Mouse (Mus musculus): ENCODE results near the gene Ccdc82. TPM values are rescaled to one million over a fixed set of nuclear protein-coding genes. Genes with fewer than 3 reads are reported as not detected.

Ccdc82 gene
- total RNA-seq (2021), result 10 to 100 TPM in 1 of 2 experiments, 1 to 10 TPM in 1; 9.9 to 10.1 TPM

DNA sequence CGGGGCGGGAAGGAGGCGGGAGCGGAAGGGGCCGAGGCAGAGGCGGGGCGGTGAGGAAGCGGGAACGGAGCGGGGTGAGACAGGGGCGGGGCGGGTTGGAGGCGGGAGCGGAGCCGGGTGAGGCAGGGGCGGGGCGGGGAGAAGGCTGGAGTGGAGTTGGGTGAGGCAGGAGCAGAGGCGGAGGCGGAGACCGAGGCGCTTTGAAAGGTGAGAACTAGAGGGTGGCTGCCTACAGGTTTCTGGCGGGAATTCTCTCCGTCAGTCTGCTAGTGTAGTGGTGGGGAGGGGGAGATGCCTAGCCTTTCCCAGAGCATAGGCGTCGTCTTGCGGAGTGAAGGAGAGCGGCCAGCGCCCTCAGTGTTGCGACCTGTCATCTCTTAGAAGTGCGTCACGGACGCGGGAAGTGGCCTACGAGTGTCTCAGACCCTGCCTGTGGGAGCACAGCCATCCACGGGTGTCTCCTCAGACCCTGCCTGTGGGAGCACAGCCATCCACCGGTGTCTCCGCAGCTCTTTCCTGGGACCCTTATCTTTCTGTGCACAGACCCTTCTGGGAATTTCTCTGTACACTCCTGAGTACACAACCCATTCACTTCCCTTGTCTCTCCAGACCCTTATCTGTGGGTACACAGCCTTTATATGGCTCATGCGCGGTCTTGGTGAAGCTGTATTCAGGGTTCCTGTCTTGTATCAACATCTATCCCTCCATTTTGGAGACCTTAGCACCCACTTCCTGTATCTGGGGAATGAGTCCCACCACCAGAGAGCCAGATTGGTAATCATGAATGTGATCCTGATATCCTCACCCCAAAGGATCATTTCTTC is at the start of gene Ccdc82:
Gene Ccdc82, plus strand, starts transcription at position 141 of the 824 bp plus-strand sequence.
- DNase-seq, result peak; percentile 91
- intact Hi-C loops (cut with DNase I), result no loop called here

GRCm38 (mm10) chr9:13200079-13200478 is 46.7 kb upstream of the Ccdc82 start:
- no peak for DNase-seq
- intact Hi-C loops (cut with DNase I), result no loop called here

DNA sequence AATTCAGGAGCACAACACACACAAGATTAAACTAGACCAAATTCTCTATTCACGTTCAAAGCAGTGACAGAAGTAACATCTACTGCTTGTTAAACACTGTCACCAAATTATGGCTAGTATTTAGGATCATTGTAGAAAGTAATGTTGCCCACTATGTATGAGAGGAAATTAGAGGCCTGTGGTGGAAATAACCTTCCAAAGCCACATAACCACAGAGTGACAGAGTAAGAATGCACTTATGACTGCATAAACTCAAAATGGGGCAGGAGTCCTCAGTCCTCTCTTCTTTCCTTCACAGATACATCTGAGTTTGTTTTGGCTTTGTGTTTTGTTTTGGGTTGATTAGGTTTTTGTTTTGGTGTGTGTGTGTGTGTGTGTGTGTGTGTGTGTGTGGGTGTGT is 43.6 kb upstream of the Ccdc82 start:
- DNase-seq, result no peak
- intact Hi-C loops (cut with DNase I), result no loop called here

DNA sequence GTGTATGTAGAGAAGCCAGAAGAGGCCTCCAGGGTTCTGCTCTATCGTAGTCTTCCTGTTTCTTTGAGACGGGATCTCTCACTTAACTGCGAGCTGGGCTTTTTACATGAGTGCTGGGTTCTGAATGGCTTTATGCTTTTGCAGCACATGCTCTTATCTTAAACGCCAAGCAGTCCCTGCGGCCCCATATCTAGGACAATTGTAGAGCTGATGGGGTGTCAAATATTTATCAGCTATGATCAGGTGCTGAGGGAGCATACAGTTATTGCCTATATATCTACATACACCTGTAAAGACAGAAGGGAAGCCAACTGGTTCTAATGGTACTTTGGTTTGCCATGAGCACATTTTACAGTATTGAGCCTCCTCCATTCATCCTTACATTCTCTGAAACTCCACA is 43.1 kb upstream of the Ccdc82 start:
- intact Hi-C loops (cut with DNase I), result no loop called here

GRCm38 (mm10) chr9:13206369-13206768 is 40.4 kb upstream of the Ccdc82 start:
- intact Hi-C loops (cut with DNase I), result no loop called here
- no peak for DNase-seq

More for the DNA sequence above, 43.1 kb upstream of the Ccdc82 start:
- DNase-seq, result no peak

DNA sequence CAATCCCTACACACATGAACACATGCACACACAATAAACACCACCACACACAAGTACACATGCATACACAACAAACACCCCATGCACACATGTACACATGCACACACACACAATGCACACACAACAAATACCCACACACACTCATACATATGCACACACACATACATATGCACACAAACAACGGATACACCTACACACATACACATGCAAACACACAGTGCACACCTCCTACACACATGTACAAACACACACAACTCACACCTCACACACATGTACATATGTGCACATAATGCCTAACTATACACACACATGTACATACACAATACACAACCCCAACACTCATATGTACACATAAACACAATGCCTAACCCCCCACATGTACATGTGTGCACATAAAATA is 20.9 kb upstream of the Ccdc82 start:
- intact Hi-C loops (cut with DNase I), result no loop called here
- DNase-seq, result no peak

DNA sequence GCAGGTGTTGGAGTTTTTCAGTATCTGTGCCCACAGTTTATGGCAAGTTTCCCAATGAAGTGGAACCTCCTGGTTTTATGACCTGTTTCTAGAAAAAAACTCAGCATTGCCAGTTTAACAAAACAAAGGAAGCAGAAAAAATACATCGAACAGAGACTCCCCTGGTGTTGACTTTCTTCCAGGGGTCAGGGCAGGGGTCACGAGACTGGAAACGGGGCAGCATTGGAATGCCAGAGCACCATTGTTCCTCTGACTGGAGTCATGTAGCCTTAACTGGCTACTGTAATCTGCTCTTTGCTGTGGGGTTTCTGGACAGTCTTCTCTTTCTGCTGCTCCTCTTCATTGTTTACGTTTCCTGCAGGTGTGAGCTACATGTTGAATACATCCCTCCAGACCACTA is 16.2 kb upstream of the Ccdc82 start:
- no peak for DNase-seq

GRCm38 (mm10) chr9:13231545-13232216 is 15.1 kb upstream of the Ccdc82 start:
- intact Hi-C loops (cut with DNase I), result loop anchor here (1.0 to 5.0 kb wide), 5 partner anchors 485 to 1271 kb away; partner anchors contain the start of genes Cep57, Cwc15, Fam76b and Kdm4d
- DNase-seq, result peak; percentile 25 to 55

More for the DNA sequence above, 16.2 kb upstream of the Ccdc82 start:
- intact Hi-C loops (cut with DNase I), result loop anchor here (5.0 kb wide), 4 partner anchors 582 to 1272 kb away; partner anchors contain the start of genes Cep57, Cwc15, Fam76b and Kdm4d

GRCm38 (mm10) chr9:13242321-13242720 is 4.4 kb upstream of the Ccdc82 start:
- peak in 1 of 2 experiments; percentile 18 for DNase-seq
- intact Hi-C loops (cut with DNase I), result loop anchor here (5.0 kb wide), 1 partner anchor 280 kb away; no protein-coding TSS in a partner anchor

GRCm38 (mm10) chr9:13245481-13245880 is 1.3 kb upstream of the Ccdc82 start, which contains the start of gene Jrkl:
Gene Jrkl (minus strand): TSS chr9:13245829.
- intact Hi-C loops (cut with DNase I), result loop anchor here (2.0 kb wide), 2 partner anchors 51 to 407 kb away; partner anchors contain the start of gene Maml2
- DNase-seq, result peak; percentile 48 to 51

GRCm38 (mm10) chr9:13248104-13248503 is 1.3 kb downstream of the Ccdc82 start:
- intact Hi-C loops (cut with DNase I), result no loop called here
- DNase-seq, result no peak

GRCm38 (mm10) chr9:13251251-13251650 is 4.5 kb downstream of the Ccdc82 start:
- intact Hi-C loops (cut with DNase I), result loop anchor here (5.0 kb wide), 1 partner anchor 191 kb away; no protein-coding TSS in a partner anchor

GRCm38 (mm10) chr9:13256726-13257125 is 10.0 kb downstream of the Ccdc82 start:
- intact Hi-C loops (cut with DNase I), result no loop called here
- DNase-seq, result no peak

More at GRCm38 (mm10) chr9:13251251-13251650, 4.5 kb downstream of the Ccdc82 start:
- no peak for DNase-seq

- no peak for DNase-seq
- intact Hi-C loops (cut with DNase I), result no loop called here
Observed at GRCm38 (mm10) chr9:13258173-13258572, 11.4 kb downstream of the Ccdc82 start.

DNA sequence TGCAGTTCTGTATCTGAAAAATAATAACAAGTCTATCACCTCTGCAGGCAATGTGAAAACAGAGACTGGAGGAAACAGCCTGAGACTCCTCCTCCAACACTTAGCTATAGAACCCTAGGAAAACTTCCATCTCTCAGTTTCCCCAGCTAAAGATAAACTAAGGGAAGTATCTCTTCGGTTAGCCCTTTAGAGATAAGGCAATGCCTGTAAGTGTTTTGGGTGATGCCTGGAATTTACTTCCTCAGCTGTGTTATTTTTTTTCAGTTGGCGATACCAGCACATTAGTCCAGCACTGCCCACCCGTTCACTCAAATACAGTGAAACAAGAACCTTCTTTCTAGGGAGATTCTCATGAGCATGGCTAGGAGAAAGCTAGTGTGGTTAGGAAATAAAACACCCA is 14.2 kb downstream of the Ccdc82 start:
- intact Hi-C loops (cut with DNase I), result no loop called here

GRCm38 (mm10) chr9:13273219-13273618 is 26.5 kb downstream of the Ccdc82 start:
- DNase-seq, result no peak
- intact Hi-C loops (cut with DNase I), result no loop called here

More for the DNA sequence above, 14.2 kb downstream of the Ccdc82 start:
- no peak for DNase-seq

GRCm38 (mm10) chr9:13287482-13287881 is 40.7 kb downstream of the Ccdc82 start:
- intact Hi-C loops (cut with DNase I), result no loop called here
- no peak for DNase-seq

GRCm38 (mm10) chr9:13296274-13297121 is 49.7 kb downstream of the Ccdc82 start:
- intact Hi-C loops (cut with DNase I), result loop anchor here (1.0 to 5.0 kb wide), 8 partner anchors 52 to 531 kb away; partner anchors contain the start of genes Cep57, Fam76b and Jrkl
- peak; percentile 91 to 93 for DNase-seq

- peak; percentile 27 to 47 for DNase-seq
- intact Hi-C loops (cut with DNase I), result loop anchor here (1.0 to 5.0 kb wide), 6 partner anchors 52 to 530 kb away; partner anchors contain the start of genes Cep57, Fam76b and Jrkl
Observed at GRCm38 (mm10) chr9:13297122-13297667, 50.4 kb downstream of the Ccdc82 start.
